Mouse (Mus musculus): Measurements from ENCODE around the gene Mptx1.
"Not testable (repeated sequence)": the region's sequence is repeated elsewhere in the genome, so short reads cannot be mapped to it uniquely, and the experiment has no call there.

The Mptx1 gene

DNA sequence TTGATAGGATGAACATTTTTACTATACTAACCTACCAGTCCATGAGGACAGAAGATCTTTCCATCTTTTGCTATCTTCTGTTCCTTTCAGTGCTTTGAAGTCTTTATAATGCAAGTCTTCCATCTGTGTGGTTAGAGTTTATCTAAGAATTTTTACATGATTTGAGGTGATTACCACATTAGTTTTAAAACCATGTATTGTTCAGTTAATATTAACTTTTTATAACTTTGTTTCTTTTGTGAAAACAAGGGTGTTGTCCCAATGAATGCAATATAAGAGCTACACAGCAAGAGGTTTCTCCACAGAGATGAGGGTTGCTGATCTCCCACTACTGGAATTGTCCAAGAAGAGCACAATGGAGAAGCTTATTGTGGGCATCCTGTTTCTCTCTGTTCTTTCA, at the start of gene Mptx1:
Gene Mptx1 (plus strand): TSS at position 301 of the 400 bp plus-strand sequence.
- no peak for DNase-seq (ENCODE audit: low spot score in 2 of 2)

DNA sequence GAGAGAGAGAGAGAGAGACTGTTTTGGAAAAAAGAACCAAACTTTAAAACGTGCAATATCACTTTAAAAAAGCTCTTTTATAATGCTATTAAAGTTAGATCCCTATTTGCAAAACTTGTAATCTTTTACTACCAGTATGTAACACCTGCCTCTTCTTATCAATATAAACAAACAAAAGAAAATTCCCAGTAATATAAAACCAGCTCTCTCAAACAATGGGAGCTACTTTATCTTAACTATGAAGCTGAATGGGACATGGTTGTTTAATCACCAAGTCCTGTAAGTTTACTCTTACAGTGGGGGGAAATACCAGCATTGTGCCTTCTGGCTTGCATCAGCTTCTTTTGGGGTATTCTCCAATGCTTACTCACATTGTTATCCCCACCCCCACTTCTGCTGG, 27.2 kb upstream of the Mptx1 start:
- DNase-seq (ENCODE audit: low spot score in 2 of 2) = no peak

DNA sequence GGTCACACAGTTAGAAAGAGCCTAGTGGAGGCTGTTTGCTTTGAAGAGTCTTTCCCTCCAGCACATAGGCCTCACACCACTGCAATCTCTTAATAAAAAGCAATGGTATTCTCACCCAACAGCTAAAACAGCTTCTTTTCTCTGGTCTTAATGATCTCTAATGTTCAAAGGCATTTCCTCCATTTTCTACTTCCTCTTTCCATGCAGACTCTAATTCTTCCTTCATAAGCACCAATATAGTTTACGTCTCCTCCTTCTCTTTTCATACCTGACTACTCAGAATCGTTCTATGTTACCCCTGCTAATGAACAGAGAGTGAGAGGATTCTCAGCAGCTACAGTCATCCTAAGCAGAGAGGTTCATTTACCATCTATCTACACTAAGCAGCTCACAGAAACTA, 13.0 kb upstream of the Mptx1 start:
- DNase-seq (ENCODE audit: low spot score in 2 of 2) = no peak

DNA sequence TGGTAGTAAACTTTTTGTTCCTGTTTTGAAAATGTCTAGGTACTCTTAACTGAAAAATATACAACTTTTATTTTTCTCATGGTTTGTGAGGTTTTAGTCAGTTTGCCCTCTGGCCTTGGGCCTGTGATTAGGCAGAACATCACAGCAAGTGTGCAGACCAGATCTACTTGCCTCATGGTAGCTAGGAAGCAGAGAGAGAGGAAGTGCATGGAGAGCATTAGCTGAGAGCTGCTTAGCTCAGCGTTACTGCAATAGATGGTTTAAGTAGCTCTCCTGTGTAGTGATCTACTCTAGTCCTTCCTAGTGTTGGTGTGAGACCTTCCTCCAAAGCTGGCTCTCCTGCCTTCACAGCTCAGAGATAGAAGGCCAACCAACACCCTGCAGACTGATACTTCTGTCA, 23.3 kb downstream of the Mptx1 start:
- not testable (repeated sequence) for DNase-seq (ENCODE audit: low spot score in 2 of 2)

DNA sequence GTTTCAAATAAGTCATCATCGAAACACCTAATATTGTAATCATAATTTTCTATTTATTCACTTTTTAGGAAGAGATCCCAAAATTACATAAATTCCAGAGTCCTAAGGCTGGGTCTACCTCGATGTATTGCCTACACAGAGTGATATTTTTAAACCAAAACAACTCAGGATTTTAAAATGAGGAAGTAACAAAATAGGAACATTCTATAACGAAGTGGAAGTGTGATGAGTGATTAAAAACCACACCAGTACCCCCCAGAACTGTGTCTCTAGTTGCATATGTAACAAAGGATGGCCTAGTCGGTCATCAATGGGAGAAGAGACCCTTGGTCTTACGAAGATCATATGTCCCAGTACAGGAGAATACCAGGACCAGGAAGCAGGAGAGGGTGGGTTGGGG, 24.3 kb downstream of the Mptx1 start:
- DNase-seq (ENCODE audit: low spot score in 2 of 2) = no peak

DNA sequence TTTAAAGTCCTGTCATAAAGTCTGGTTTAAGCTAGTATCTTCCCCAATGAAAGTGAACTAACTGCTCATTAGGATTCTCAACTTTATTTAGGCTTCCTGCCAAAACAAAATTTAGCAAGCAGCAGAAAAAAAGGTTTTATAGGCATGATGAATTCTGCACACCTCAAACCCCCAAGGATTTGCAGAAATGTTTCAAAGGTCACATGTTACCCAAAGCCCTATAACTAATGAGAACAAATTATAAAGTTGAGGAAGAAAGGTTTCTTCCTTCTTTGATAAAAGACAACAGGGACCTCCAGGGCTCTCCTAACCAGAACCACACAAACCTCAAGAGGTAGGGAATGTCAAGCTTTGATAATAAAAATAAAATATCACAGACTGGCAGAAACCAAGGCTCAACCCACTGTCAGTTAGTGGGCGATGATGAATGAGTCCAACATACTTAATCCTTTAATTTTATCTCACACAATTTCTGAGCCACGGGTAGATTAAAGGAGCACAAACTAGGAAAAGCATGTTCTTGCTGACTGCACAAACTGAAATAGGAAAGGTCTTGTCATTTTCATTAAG, 34.6 kb downstream of the Mptx1 start, which contains the start of gene Olfr417:
Gene Olfr417 (plus strand): TSS at position 241 of the 570 bp plus-strand sequence.
- DNase-seq (ENCODE audit: low spot score in 2 of 2) = no peak

DNA sequence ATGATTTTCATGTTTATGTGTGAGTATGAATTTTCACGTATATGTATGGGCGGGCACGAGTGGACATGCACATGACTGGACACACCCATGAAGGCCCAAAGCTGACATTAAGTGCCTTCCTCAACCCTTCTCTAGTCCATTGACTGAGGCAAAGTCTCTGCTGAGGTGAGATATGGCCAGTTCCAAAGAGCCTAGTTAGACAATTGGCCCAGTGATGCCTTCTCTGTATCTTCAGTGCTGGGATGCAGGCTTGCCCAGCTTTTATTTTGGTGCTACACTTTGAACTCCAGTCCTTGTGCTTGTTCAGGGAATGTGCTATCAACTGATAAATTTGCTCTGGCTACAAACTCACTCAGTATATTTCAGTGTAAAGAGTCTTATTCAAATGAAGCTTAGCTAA, 43.5 kb downstream of the Mptx1 start:
- DNase-seq (ENCODE audit: low spot score in 2 of 2) = no peak
